Mouse (Mus musculus) layer of hippocampus, adult 9-11 months (tissue): ENCODE measurements at regions not wholly inside any gene's neighbourhood (a gene's known extent, or its start where the extent isn't known, plus 50 kb on each side); places are given as distances from the start of the nearest gene placed in this dataset.

Source experiments
- DNase-seq: peaks from one replicate; pipeline ENCODE4 v3.0.0; 2022

- DNase-seq = no peak
Observed at GRCm38 (mm10) chr7:71648314-71648713, 297.0 kb upstream of the Gm10295 start.

GRCm38 (mm10) chr7:71646944-71647343 is 295.7 kb upstream of the Gm10295 start:
- DNase-seq = no peak

- DNase-seq = no peak
Observed at GRCm38 (mm10) chr7:71623048-71623447, 271.8 kb upstream of the Gm10295 start.

GRCm38 (mm10) chr7:71603159-71603558 is 251.9 kb upstream of the Gm10295 start:
- no peak for DNase-seq

GRCm38 (mm10) chr7:71596780-71597179 is 245.5 kb upstream of the Gm10295 start:
- no peak for DNase-seq

GRCm38 (mm10) chr7:71587626-71588025 is 236.3 kb upstream of the Gm10295 start:
- no peak for DNase-seq

- no peak for DNase-seq
Observed at GRCm38 (mm10) chr7:71583443-71584055, 232.3 kb upstream of the Gm10295 start.

- no peak for DNase-seq
Observed at GRCm38 (mm10) chr7:71581746-71582145, 230.5 kb upstream of the Gm10295 start.

GRCm38 (mm10) chr7:71560296-71560936 is 209.1 kb upstream of the Gm10295 start:
- no peak for DNase-seq

GRCm38 (mm10) chr7:71556473-71556872 is 205.2 kb upstream of the Gm10295 start:
- DNase-seq = no peak

GRCm38 (mm10) chr7:71555476-71555875 is 204.2 kb upstream of the Gm10295 start:
- no peak for DNase-seq

- no peak for DNase-seq
Observed at GRCm38 (mm10) chr7:71546606-71547213, 195.4 kb upstream of the Gm10295 start.

- DNase-seq = no peak
Observed at GRCm38 (mm10) chr7:71541467-71541866, 190.2 kb upstream of the Gm10295 start.

GRCm38 (mm10) chr7:71533109-71533508 is 181.8 kb upstream of the Gm10295 start:
- DNase-seq = no peak

- no peak for DNase-seq
Observed at GRCm38 (mm10) chr7:71531496-71531895, 180.2 kb upstream of the Gm10295 start.

- DNase-seq = no peak
Observed at GRCm38 (mm10) chr7:71530922-71531321, 179.6 kb upstream of the Gm10295 start.

GRCm38 (mm10) chr7:71526152-71526551 is 174.9 kb upstream of the Gm10295 start:
- no peak for DNase-seq

- no peak for DNase-seq
Observed at GRCm38 (mm10) chr7:71524577-71525126, 173.4 kb upstream of the Gm10295 start.

- DNase-seq = peak; percentile 4
Observed at GRCm38 (mm10) chr7:71524119-71524518, 172.8 kb upstream of the Gm10295 start.

GRCm38 (mm10) chr7:71507379-71507778 is 156.1 kb upstream of the Gm10295 start:
- no peak for DNase-seq

GRCm38 (mm10) chr7:71500719-71501118 is 149.4 kb upstream of the Gm10295 start:
- no peak for DNase-seq

GRCm38 (mm10) chr7:71498123-71498522 is 146.8 kb upstream of the Gm10295 start:
- DNase-seq = no peak

GRCm38 (mm10) chr7:71491128-71491527 is 139.8 kb upstream of the Gm10295 start:
- no peak for DNase-seq

- peak; percentile 6 for DNase-seq
Observed at GRCm38 (mm10) chr7:71488016-71488650, 136.8 kb upstream of the Gm10295 start.
